ENCODE assay signal across 7 mouse cellular contexts in the genomic region with DNA sequence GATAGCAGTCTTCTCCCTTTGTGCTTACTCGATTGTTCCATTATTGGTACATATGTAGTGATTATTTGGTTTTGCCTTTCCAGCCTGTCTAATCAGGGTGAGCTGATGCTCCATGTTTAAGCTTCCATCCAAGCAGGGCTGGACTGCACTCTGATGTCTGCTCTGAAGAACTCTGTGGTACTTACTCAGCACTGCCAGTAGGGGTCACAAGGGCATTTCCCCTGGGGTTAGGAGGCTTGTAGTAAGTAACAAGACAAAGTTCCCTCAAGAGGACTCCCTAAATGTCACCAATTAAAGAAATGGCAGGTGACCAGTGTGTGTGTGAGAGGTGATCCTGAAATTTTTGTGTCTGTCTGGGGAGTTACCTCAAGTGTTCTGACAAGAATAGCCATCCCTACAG.
DNase-seq lines count a peak whose midpoint lies in the region; ATAC-seq lines count a peak whose summit lies in the region.

No protein-coding gene starts in this region.

- intact Hi-C loops in left cerebral cortex, postnatal 4 days (cut with DNase I) = no loop called here
- intact Hi-C loops in left cerebral cortex, postnatal 14 days (cut with DNase I) = loop anchor here (5.0 to 10.0 kb wide), 2 partner anchors 43 to 205 kb away; no protein-coding TSS in a partner anchor

- peak; percentile 73 for ATAC-seq in granulocyte monocyte progenitor cell, adult 5-6 weeks (replicated peaks; ENCODE audit: poor library complexity, severe bottlenecking)

- DNase-seq in left cerebral cortex, postnatal 4 days = peak; percentile 24
- no peak for DNase-seq in left cerebral cortex, postnatal 14 days (ENCODE audit: low spot score in 2 of 2)
- DNase-seq in R1 (ENCODE audit: low read depth, low spot score) = peak; percentile 37
- peak; percentile 58 for DNase-seq in naive thymus-derived CD4-positive, alpha-beta T cell, adult 2 months (ENCODE audit: low read depth)
- no peak for DNase-seq in right cerebral cortex, postnatal 4 days
- no peak for DNase-seq in cerebellum, adult 11-12 months

Comparison
In these comparisons a context has a peak if more than half of its experiments do, and no peak if none do; other contexts are left out.
1. DNase-seq: peak in left cerebral cortex, postnatal 4 days (single experiment), R1 (single experiment) and naive thymus-derived CD4-positive, alpha-beta T cell, adult 2 months (single experiment); none in left cerebral cortex, postnatal 14 days (0 of 2), right cerebral cortex, postnatal 4 days (single experiment) and cerebellum, adult 11-12 months (single experiment).